Mouse (Mus musculus): ENCODE data around the gene Aldh1a2.

GRCm38 (mm10) chr9:71320246-71321155 lies 104.9 kb downstream of the Aldh1a2 start:
- TF ChIP-seq CTCF (conservative IDR thresholded peaks at IDR 0.05; ENCODE audit: low read length) (peak; percentile 36), NANOG (IDR thresholded peaks at IDR 0.05; ENCODE audit: borderline replicate concordance, low read length) (no peak)

All from E14TG2a.4 (cell line).